Mouse (Mus musculus) CD4-positive helper T cell, adult 2 months (primary cell): Measurements from ENCODE around the gene 1700018G05Rik.
"Not testable (repeated sequence)": the region's sequence is repeated elsewhere in the genome, so short reads cannot be mapped to it uniquely, and the experiment has no call there.

Source experiments
- DNase-seq: peaks from one replicate; pipeline ENCODE4 v3.0.0-alpha.2; 2012; ENCODE audit warnings: low read depth, missing footprints, low spot score

The 1700018G05Rik gene

DNA sequence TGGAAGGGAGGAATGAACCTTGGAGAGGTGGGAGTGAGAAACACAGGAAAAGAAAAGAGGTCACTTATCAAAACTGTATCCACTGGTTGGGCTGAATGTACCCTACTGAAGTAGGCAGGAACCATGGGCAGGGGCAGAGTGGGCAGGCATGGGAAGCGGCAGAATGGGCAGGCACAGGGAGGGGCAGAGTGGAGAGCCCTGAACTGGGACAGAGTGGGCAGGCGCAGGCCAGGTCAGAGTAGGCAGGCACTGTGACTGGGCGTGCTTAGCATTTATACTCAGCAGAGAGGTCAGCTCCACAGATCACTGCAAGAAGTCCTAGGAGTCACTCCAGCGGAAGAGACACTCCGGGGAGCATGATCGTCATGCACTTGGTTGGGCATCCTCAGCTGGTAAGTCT, at the start of gene 1700018G05Rik:
1700018G05Rik (plus strand) TSS at position 301 of the 400 bp plus-strand sequence.
- DNase-seq = not testable (repeated sequence)

DNA sequence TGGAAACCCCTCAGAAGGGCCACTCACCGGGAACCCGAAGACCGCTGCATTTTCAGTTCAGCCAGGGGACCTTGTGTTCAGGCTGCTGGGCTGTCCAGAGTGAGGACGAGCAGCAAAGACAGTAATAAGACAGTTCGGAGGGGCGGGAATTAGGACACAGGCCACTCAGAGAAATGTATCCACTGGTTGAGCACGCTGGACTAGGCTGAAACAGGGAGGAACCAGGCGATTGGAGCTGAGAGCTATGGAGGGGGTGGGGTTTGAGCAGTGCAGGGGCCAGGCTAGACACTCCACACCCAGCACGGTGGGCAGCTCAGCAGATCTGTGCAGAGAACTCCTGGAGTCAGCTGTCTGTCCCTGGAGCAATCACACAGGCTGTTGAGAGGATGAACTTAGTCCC, 19.6 kb upstream of the 1700018G05Rik start, which contains the start of the genes Dmrtc1a and 1700011M02Rik:
Dmrtc1a (minus strand) TSS at position 101 of the 400 bp plus-strand sequence.
1700011M02Rik (plus strand) TSS at position 319 of the 400 bp plus-strand sequence.
- DNase-seq = not testable (repeated sequence)

DNA sequence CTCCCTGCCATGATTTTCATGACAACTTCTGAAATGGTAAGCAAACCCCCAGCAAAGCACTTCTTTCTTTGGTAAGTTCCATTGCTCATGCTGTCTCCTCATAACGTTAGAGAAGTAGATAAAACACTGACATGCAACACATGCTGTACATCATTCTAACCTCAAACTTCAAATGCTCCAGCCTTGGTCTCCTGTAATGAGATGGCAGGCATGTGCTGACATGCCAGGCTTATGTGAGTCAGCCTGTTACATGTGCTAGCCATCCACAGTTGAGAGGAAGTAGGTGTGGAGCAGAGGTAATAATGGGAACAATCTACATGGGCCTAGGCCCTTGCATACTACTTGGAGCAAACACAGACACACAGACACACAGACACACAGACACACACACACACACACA, 13.3 kb upstream of the 1700018G05Rik start:
- DNase-seq = not testable (repeated sequence)

DNA sequence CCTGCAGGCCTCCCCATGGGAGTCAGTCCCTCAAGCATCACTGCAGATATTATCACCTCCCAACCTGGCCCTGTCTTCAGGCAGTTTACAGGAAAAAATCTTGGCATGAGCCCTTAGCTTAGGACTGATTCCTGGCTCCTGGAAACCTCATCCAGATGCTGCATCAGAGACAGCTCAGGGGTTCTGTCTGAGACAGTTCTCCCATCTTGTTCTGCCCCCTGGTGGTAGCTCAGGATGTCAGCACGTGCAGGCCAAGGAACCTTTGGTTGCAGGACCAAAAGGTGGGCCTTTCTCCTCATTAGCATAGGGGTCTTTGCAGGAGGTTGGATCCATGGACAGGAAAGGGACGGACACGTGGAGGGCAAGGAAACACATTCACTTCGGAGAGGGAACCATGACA, 1.5 kb upstream of the 1700018G05Rik start:
- DNase-seq = not testable (repeated sequence)

DNA sequence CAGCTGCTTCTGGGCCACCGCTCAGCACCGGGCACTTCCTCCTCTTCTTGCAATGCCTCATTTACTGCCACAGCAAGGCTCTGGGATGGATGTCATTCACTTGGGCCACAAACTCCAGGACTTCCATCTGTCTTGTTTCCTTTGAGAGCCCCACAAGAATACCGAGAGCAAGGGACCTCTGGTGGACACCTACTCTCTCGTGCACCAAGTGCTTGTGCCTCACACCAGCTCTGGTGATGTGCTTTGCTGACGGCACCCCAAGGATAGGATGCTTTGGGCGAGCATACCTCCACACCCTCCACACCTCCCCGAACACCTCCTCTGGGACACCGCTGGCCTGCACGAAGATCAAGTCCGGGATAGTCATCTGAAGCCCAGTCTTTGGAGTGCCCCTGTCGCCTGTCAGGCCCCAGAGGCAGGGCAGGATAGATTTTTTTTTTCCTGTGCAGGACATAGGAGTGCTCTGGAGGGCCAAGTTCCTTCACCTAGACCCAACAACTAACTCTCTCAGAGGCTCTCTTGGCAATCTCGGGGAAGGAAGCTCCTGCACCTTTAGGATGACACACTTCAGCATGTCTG, 4.9 kb downstream of the 1700018G05Rik start:
- no peak for DNase-seq

DNA sequence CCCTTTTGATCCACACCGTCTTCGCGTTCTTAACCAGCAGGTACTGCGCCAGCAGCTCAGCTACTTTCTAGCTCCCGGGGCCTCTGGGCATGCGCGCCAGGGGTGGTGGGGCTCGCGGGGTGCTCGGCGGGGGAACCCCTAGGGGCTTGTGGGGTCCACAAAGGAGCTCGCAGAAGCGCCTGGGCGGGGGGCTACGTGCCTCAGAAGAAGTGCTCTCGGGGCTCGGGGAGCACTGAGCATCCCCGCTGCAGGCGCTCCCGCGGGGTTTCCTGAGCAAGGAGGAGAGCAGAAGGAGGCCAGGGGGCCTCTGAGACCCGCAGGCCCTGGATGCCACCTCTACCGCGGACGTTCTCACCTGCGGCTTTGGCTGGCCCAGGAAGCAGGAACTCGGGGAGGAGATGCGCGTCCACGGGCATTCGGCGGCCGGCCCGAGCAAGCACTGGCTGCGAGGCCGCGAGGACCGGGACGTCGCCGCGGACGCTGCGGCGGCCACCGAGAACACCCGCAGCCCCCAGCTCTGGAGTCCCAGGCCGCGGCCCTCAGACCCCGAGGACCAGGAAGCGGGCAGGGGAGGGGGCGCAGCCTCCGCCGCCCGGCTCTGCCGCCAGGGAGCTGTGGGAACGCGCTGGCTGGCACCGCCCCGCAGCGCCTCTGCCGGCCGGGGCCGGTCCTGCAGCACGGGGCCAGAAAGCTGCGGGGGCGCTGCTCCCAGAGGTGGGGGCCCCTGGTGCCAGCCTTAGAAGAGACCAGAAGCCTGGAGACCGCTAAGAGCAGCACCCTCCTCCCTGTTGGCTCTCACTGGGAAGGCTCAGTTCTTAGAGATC, 5.6 kb downstream of the 1700018G05Rik start:
- peak; percentile 5 for DNase-seq

DNA sequence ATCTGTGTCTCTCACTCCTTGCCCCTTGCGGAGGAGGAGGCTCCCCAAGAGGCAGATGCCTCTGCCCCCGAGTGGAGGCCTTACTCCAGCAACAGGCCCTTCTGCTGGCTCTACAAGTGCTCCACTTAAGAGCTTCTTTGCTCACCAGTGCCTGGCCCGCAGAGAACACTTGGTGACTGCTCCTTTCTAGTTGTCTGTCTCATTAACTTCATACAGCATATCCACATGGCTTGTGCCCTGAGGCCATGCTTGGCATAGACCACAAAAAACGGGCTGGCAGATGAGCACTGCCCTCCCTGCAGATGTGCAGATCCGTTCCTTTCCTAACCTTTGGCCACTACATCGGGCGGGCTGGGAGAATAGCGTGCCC, 6.2 kb downstream of the 1700018G05Rik start:
- no peak for DNase-seq

DNA sequence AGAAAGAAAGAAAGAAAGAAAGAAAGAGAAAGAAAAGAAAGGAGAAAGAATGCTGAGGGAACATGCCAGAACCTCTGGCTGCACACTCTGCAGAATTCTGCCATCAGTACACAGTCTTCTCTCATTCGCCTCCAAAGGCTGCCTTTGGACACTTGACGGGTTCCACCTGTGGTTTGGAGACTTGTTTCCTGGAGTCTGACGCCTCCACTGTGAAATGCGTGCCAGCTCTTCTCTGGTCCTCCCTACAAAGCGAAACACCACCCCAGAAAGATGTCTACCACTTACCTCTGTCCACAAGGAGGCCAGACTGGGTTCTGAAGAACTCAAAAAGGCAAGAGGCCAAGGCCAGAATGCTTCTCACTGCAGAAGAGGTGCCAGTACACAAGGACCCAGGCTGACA, 8.6 kb downstream of the 1700018G05Rik start:
- no peak for DNase-seq

DNA sequence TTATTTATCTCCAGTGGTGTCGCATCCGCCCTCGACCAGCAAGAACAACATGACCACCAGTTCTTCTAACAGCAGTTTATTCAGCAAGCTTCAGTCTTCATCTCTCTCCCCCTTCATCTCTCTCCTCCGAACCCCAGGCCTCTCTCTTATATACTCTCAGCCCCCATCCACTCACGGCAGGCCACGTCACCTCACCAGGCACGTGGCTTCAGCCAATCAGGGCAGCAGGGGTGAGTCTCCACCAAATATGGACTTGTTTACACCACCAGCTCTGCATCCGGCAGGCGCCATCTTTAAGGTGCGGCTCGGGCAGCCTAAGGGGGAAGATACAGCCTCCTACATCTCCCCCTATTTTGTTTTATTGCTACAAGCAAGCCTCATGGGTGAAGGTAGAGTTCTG, 22.0 kb downstream of the 1700018G05Rik start:
- DNase-seq = not testable (repeated sequence)

DNA sequence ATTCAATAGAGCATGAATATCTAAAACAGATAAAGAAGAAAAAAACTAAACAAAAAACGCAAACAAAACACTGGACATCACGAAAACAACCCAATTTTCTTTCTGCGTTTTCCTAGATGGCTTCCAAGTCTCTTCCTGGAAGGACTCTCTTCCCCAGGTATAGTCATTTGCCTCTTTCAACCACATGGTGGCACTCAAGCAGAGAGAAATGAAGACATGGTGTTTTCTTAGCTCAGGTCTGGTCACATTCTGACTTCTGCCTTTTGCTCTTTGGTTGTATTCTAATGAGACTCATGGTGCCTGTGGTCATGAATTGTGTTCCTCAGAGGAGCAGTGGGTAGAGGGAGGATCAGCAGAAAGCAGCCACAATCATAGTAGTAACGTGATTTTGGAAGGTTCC, 30.7 kb downstream of the 1700018G05Rik start:
- no peak for DNase-seq

DNA sequence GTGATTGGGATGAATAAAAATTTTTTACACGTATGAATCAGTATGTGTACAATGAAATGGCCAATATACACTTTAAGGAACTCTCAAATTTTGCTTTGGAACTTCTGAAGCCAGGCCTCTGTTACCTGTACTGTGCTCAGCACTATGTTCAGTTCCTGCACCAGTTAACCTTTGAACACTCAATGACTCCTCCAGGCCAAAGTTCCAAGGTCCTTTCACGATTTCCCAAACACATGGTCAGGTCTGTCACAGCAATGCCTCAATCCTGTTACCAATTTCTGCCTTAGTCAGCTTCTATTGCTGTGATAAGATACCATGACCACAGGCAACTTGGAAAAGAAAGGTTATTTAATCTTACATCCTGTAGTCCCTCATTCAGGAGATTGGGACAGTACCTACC, 32.4 kb downstream of the 1700018G05Rik start:
- DNase-seq = no peak
